Mouse (Mus musculus): Measurements from ENCODE around the gene Sumf1. TPM values are rescaled to one million over a fixed set of nuclear protein-coding genes. Genes with fewer than 3 reads are reported as not detected.

Gene Sumf1
- polyA plus RNA-seq, 1 experiment: 41.0 TPM

GRCm38 (mm10) chr6:108110336-108110735 is 75.0 kb downstream of the Sumf1 start:
- TF ChIP-seq CTCF (IDR thresholded peaks at IDR 0.05; ENCODE audit: insufficient read depth, low read length): no peak
- no peak for TF ChIP-seq POLR2A (IDR thresholded peaks at IDR 0.05; ENCODE audit: borderline replicate concordance, extremely low read depth, low read depth, low read length)
- Histone ChIP-seq H3K4me3 (replicated peaks; ENCODE audit: extremely low read depth, low read depth, low read length) (no peak overlapping the region), H3K4me1 (ENCODE audit: control insufficient read depth, insufficient read depth, low read length) (no peaks in the 10 kb centered on the region; the same call in 1 of the 2 replicates)
- DNase-seq: no peak
- WGBS: 56% methylated on average over 4 of the region's 4 CpGs

DNA sequence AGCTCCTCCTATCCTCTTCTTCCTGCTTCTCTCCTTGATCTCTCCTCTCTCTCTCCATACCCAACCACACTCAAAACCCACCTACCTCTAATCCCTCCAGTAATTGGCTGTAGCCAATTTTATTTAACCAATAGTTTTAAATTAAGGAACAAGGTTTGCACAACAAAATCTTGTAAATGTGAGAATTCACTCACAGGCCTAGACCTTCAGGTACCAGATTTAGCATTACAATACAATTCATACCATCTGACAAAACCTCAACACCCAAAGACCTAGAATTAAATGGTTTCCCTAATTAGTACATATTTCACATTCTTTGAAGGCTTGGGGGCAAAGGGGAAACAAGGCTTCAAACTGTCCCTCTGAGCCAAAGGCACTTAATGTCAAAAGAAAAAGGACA is 78.0 kb downstream of the Sumf1 start:
- TF ChIP-seq CTCF (IDR thresholded peaks at IDR 0.05; ENCODE audit: insufficient read depth, low read length): no peak
- no peak for TF ChIP-seq POLR2A (IDR thresholded peaks at IDR 0.05; ENCODE audit: borderline replicate concordance, extremely low read depth, low read depth, low read length)
- H3K4me3 ChIP-seq (replicated peaks; ENCODE audit: extremely low read depth, low read depth, low read length): no peak overlapping the region
- DNase-seq: no peak
- no peaks in the 10 kb centered on the region; the same call in 1 of the 2 replicates for H3K4me1 ChIP-seq (ENCODE audit: control insufficient read depth, insufficient read depth, low read length)

GRCm38 (mm10) chr6:108101936-108102830 is 83.2 kb downstream of the Sumf1 start:
- no peak overlapping the region for H3K4me3 ChIP-seq (replicated peaks; ENCODE audit: extremely low read depth, low read depth, low read length)
- peaks cover 4% of the 10 kb centered on the region; the same call in 1 of the 2 replicates for H3K4me1 ChIP-seq (ENCODE audit: control insufficient read depth, insufficient read depth, low read length)
- DNase-seq: no peak
- TF ChIP-seq CTCF (IDR thresholded peaks at IDR 0.05; ENCODE audit: insufficient read depth, low read length) (no peak), POLR2A (IDR thresholded peaks at IDR 0.05; ENCODE audit: borderline replicate concordance, extremely low read depth, low read depth, low read length) (no peak)
- WGBS: 82% methylated on average over 10 of the region's 10 CpGs

- WGBS: 80% methylated on average over 3 of the region's 3 CpGs
- no peak for DNase-seq
- no peak for TF ChIP-seq CTCF (IDR thresholded peaks at IDR 0.05; ENCODE audit: insufficient read depth, low read length)
- no peak for TF ChIP-seq POLR2A (IDR thresholded peaks at IDR 0.05; ENCODE audit: borderline replicate concordance, extremely low read depth, low read depth, low read length)
- peaks cover 4% of the 10 kb centered on the region; the same call in 1 of the 2 replicates for H3K4me1 ChIP-seq (ENCODE audit: control insufficient read depth, insufficient read depth, low read length)
- no peak overlapping the region for H3K4me3 ChIP-seq (replicated peaks; ENCODE audit: extremely low read depth, low read depth, low read length)
These were observed 86.5 kb downstream of the Sumf1 start for GRCm38 (mm10) chr6:108098846-108099217.

DNA sequence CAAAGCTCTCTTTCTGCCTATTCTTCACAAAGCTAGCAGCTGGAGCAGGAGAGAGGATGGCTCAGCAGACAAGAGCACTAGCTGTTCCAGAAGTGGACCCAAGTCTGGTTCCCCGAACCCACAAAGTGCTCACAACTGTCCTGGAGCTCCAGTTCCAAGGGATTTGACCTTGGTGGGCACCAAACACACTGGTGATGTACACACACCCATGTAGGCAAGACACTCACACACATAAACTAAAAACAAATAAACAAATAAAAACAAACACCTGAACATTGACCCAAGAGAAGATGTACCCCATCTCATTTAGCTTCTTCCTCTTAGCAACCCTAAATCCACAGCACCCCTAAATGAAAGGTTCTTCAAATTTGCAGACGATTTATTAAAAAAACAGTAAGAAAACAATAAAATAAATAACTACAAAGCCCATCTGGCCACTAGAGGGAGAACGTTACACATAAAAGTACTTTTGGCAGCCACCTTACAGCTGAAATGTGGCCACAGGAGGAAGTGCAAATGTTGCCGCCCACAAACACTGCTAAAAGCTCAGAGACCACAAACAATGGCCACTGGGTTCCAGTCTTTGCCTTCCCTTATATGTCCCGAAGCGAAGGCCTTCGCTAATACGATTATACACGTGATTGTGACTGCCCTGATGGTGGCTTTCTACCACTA is 87.1 kb downstream of the Sumf1 start:
- DNase-seq: peak; percentile 33
- H3K4me3 ChIP-seq (replicated peaks; ENCODE audit: extremely low read depth, low read depth, low read length): no peak overlapping the region
- WGBS: 8% methylated on average over 9 of the region's 9 CpGs
- H3K4me1 ChIP-seq (ENCODE audit: control insufficient read depth, insufficient read depth, low read length): peaks cover 4% of the 10 kb centered on the region; the same call in 1 of the 2 replicates
- TF ChIP-seq CTCF (IDR thresholded peaks at IDR 0.05; ENCODE audit: insufficient read depth, low read length) (no peak), POLR2A (IDR thresholded peaks at IDR 0.05; ENCODE audit: borderline replicate concordance, extremely low read depth, low read depth, low read length) (no peak)

- TF ChIP-seq CTCF (IDR thresholded peaks at IDR 0.05; ENCODE audit: insufficient read depth, low read length) (no peak), POLR2A (IDR thresholded peaks at IDR 0.05; ENCODE audit: borderline replicate concordance, extremely low read depth, low read depth, low read length) (no peak)
- Histone ChIP-seq H3K4me3 (replicated peaks; ENCODE audit: extremely low read depth, low read depth, low read length) (no peak overlapping the region), H3K4me1 (ENCODE audit: control insufficient read depth, insufficient read depth, low read length) (peaks cover 4% of the 10 kb centered on the region; the same call in 1 of the 2 replicates)
- 87% methylated on average over 5 of the region's 5 CpGs for WGBS
- DNase-seq: no peak
These were observed 89.9 kb downstream of the Sumf1 start for GRCm38 (mm10) chr6:108095445-108095844.

DNA sequence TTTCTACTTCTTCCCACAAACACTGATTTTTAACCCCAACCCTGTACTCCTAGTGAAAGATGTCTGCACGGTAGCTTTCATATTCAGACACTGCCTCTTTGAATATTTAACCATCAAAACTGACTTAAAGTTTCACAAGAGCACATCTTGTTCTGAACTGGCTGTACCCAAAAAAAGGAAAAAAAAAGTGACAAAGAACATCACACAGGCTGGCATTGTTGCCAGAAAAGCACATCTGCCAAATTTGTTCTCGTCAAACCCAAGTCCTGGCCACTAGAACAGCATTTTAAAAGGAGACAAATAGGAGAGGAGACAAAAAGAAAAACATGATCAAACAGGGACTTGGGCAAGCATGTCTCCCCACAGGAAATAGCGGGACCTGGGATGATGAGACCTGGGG is 91.9 kb downstream of the Sumf1 start:
- WGBS: 66% methylated on average over 3 of the region's 3 CpGs
- TF ChIP-seq CTCF (IDR thresholded peaks at IDR 0.05; ENCODE audit: insufficient read depth, low read length) (no peak), POLR2A (IDR thresholded peaks at IDR 0.05; ENCODE audit: borderline replicate concordance, extremely low read depth, low read depth, low read length) (no peak)
- DNase-seq: no peak

DNA sequence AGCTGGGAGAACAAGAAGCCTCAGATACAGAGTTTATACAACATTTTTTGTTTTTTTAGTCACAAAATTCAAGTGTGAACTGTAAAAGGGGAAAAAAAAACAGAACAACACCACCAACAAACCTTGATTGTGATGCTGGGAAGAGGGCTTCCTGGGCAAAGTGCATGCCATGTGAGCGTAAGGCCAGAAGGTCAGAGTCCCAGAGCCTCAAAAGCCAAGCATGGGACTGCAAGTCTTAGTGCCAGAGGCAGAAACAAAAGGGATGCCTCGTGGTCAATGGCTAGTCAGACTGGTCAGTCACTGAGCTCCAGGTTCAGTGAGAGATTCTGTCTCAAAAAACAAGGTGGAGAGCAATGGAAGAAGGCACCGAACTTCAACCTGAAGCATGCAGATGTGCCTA is 92.7 kb downstream of the Sumf1 start:
- Histone ChIP-seq H3K4me3 (replicated peaks; ENCODE audit: extremely low read depth, low read depth, low read length) (no peak overlapping the region), H3K4me1 (ENCODE audit: control insufficient read depth, insufficient read depth, low read length) (no peaks in the 10 kb centered on the region)
- DNase-seq: no peak
- TF ChIP-seq CTCF (IDR thresholded peaks at IDR 0.05; ENCODE audit: insufficient read depth, low read length) (no peak), POLR2A (IDR thresholded peaks at IDR 0.05; ENCODE audit: borderline replicate concordance, extremely low read depth, low read depth, low read length) (no peak)
- 77% methylated on average over 3 of the region's 3 CpGs for whole genome bisulfite sequencing

More for the DNA sequence above, 91.9 kb downstream of the Sumf1 start:
- Histone ChIP-seq H3K4me3 (replicated peaks; ENCODE audit: extremely low read depth, low read depth, low read length) (no peak overlapping the region), H3K4me1 (ENCODE audit: control insufficient read depth, insufficient read depth, low read length) (no peaks in the 10 kb centered on the region)

DNA sequence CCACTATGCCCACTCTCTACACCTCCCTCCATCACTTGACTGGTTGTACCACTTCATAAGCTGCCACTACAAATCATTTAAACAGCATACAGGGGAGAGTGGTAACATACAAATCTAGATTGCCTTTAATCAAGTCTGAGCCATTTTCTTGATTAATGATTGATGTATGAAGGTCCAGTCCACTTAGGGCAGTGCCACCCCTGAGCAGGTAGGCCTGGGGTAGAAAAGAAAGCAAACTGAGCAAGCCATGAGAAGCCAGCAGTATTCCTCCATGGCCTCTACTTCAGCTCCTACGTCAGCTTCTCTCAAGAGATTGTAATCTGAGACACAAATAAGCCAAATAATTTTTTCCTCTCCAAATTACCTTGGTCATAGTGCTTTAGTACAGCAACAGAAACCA is 94.1 kb downstream of the Sumf1 start:
- H3K4me1 ChIP-seq (ENCODE audit: control insufficient read depth, insufficient read depth, low read length): no peaks in the 10 kb centered on the region
- no peak overlapping the region for H3K4me3 ChIP-seq (replicated peaks; ENCODE audit: extremely low read depth, low read depth, low read length)
- DNase-seq: no peak
- TF ChIP-seq POLR2A (IDR thresholded peaks at IDR 0.05; ENCODE audit: borderline replicate concordance, extremely low read depth, low read depth, low read length): no peak
- no peak for TF ChIP-seq CTCF (IDR thresholded peaks at IDR 0.05; ENCODE audit: insufficient read depth, low read length)
- WGBS: 47% methylated on average over 1 of the region's 1 CpGs
